Mouse (Mus musculus) liver, adult (tissue): ENCODE data around the gene Atp6v1e1.

Experiments
- GATA4 ChIP-seq: IDR thresholded peaks from 2 replicates; pipeline ENCODE4 v1.6.1; 2014; ENCODE audit warnings: mild to moderate bottlenecking, low read length; ENCODE audit not compliant: insufficient replicate concordance

Atp6v1e1 gene

GRCm38 (mm10) chr6:120822307-120822928, at the start of gene Atp6v1e1:
Atp6v1e1 (minus strand) TSS chr6:120822793.
- 0 out of 2 replicates have a peak, but pooled peaks have one; percentile 22 for TF ChIP-seq GATA4

DNA sequence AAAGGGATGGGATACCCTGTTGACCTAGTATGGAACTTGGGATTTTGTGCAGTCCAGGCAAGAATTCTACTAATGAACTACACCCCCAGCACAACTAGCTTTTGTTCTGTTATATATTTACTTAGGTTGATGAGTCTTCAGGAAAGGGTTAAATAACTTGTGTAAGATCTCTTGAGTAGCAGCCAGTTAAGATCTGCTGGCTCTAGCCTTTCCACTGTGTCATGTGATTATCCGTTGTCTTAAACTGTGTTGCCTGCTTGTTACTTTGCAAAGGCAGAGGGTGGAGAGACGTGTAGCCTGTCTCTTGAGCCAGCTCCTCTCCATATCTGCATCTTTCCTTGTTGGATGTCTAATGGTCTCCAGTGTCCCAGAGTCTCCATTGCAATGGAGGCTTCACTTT, 48.7 kb upstream of the Atp6v1e1 start:
- no peak for TF ChIP-seq GATA4

- no peak for TF ChIP-seq GATA4
Observed at GRCm38 (mm10) chr6:120868824-120869223, 46.2 kb upstream of the Atp6v1e1 start.

- TF ChIP-seq GATA4, result no peak
Observed at GRCm38 (mm10) chr6:120866051-120866814, 43.6 kb upstream of the Atp6v1e1 start.

- TF ChIP-seq GATA4, result no peak
Observed at GRCm38 (mm10) chr6:120860079-120860478, 37.5 kb upstream of the Atp6v1e1 start.

DNA sequence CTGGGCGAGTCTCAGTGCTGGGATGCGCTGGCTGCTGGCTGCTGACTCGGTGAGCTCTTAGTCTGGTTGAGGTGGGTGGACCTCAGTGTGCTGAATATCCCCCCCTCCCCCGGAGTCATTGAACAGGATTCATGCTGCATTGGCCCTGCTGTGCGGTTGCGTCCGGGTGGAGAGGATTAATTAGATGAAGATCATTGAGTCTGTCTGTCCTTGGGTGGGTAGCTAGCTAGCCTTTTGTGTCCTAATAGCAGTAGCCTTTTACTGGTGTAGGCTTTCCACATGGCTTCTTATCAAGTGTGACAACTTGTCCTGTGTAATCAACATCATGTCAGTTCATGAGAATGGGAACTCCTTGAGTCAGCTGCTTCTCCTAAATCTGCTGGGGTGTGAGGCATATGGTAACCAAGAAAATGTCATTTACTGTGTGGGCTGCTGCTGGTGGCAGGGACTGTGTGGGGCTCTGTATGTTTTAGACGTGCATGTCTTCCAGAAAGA, 35.7 kb upstream of the Atp6v1e1 start:
- no peak for TF ChIP-seq GATA4

DNA sequence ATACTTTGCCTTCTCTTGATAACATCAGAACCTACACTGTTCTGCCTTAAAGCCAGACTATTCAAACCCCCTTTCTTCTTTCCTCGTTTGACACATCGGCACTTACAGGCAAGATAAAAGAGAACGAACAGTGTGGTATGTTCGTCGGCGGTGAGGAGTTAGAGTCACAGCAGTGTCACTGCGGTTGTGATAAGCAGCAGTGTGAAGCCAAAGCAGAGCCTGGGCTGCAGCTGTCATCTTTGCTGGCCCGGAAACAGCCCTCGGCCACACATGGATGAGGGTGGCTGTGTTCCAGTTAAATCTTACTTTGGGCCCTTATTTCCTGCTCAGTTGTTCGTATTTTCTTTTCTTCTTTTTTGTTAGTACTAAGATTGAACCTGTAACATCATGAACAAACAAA, 31.8 kb upstream of the Atp6v1e1 start:
- TF ChIP-seq GATA4, result no peak

DNA sequence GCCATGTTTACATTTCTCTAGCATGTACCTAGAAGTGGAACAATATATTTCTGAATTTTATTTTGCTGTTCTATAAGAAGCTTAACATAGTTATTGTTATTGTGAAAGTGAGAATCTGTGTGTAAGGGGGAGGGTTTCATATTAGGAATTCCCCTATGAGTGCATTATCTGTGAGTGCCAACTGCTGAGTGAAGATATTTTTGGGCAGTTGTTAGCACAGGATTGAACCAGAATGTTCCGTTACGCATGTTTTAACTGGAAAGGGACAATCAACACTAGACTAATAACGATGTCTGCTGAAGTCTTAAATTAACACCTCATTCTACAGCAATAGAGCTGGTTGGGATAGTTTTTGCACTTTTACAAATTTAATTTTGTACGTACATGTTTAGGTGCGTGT, 19.2 kb upstream of the Atp6v1e1 start:
- TF ChIP-seq GATA4, result no peak

DNA sequence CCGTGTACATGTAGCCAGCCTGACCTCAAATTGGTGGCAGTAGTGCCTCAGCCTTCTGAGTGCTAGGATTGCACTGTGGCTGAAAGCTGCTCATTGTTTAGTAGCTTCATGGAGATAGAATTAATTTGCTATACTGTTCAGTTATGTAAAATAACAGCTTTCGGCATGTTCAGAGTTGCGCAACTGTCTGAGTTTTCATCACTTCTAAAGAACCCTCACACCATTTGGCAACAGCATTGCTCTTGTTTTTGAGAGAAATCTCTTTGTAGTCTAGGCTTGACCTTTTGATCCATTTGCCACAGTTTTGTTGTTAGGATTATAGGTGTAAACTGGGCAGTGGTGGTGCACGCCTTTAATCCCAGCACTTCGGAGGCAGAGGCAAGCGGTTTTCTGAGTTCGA, 17.7 kb upstream of the Atp6v1e1 start:
- TF ChIP-seq GATA4, result no peak

- TF ChIP-seq GATA4, result no peak
Observed at GRCm38 (mm10) chr6:120837152-120837530, 14.5 kb upstream of the Atp6v1e1 start.

- no peak; the same call in 1 of the 2 replicates for TF ChIP-seq GATA4
Observed at GRCm38 (mm10) chr6:120836389-120837151, 14.0 kb upstream of the Atp6v1e1 start.

GRCm38 (mm10) chr6:120835474-120836374, 13.1 kb upstream of the Atp6v1e1 start, which contains the start of gene Bcl2l13:
Bcl2l13 (plus strand) TSS chr6:120836212.
- peak; percentile 63; the same call in 1 of the 2 replicates for TF ChIP-seq GATA4

GRCm38 (mm10) chr6:120834766-120835321, 12.3 kb upstream of the Atp6v1e1 start:
- TF ChIP-seq GATA4, result no peak

DNA sequence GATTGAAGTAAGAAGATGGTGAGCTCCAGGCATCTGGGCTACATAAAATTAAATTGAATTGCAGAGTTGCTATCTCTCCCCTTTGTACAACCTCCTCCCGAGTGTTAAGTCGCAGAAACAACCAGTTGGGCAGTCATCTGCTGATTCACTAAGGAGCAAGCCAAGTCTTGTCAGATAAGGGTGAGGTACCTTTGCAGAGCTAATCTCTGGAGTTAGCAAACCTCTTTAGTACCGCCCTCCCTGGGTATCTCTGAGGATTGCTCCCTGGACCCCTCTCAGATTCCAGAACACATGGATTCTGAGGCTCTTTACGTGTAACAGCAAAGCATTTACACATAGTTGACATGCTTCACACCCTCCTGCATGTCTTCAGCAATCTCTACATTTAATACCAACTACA, 9.5 kb upstream of the Atp6v1e1 start:
- TF ChIP-seq GATA4, result no peak
